Mouse (Mus musculus) brown adipose tissue, adult 24 weeks (tissue): ENCODE results near the gene Atoh1. TPM values are rescaled to one million over a fixed set of nuclear protein-coding genes. Genes with fewer than 3 reads are reported as not detected.

Source experiments
- H3K27ac ChIP-seq: fragments of 200-500 bp; replicated peaks from 2 replicates; pipeline ENCODE4 v1.5.1; 2012; ENCODE audit warnings: low read depth, mild to moderate bottlenecking, low read length
- H3K4me1 ChIP-seq: fragments of 200-500 bp; 2 replicates; pipeline ENCODE4 v1.6.1; 2012; ENCODE audit warnings: low read length, mixed read lengths; ENCODE audit not compliant: control insufficient read depth, insufficient read depth, insufficient read length
- H3K4me3 ChIP-seq: fragments of 200-500 bp; 2 replicates; pipeline ENCODE4 v1.5.1; 2012; ENCODE audit warnings: low read depth, mild to moderate bottlenecking, low read length, moderate library complexity; ENCODE audit not compliant: insufficient read depth
- polyA plus RNA-seq: library from polyadenylated mRNA; stranded (reverse); fragments of >200 nt; gene quantifications from 2 replicates; pipeline ENCODE4 v1.2.4, GENCODE M21; 2012; ENCODE audit not compliant: missing spikeins, insufficient read depth, insufficient read length

Atoh1 gene
- polyA plus RNA-seq, 1 experiment = not detected

GRCm38 (mm10) chr6:64734441-64735320 lies 5.8 kb downstream of the Atoh1 start:
- Histone ChIP-seq H3K4me1 (no peaks in the 10 kb centered on the region), H3K27ac (no peak overlapping the region), H3K4me3 (0 out of 2 replicates have a peak overlapping the region, but pooled peaks have one; percentile 9)

GRCm38 (mm10) chr6:64736317-64736716 lies 7.4 kb downstream of the Atoh1 start:
- Histone ChIP-seq H3K27ac (no peak overlapping the region), H3K4me1 (no peaks in the 10 kb centered on the region), H3K4me3 (no peak overlapping the region)

DNA sequence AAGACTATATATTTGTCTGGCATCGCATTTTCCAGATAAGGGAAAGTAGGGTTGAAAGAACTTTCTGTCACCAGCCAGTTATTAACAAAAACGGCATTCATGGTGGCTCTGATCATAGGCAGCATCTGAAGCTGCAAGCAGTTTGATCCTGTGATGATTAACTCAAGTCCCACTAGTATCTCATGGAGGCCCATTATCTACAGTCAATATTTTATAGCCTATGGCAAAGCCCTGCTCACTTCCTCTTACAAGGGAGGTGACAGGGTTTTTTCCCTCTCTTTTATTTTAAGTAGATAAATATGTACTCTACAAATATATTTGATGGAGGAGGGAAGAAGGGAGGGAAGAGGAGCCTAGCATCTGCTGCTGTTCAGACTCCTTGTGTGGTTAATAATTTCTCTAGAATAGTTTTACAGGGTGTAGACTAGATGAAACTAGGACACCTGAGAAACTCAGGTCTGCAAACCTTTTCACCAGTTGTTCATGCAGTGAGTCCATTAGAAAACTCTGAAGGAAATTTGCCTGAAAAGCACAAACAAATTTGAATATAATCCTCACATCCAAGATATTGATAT lies 14.1 kb downstream of the Atoh1 start:
- Histone ChIP-seq H3K4me1 (no peaks in the 10 kb centered on the region), H3K27ac (no peak overlapping the region), H3K4me3 (no peak overlapping the region)

GRCm38 (mm10) chr6:64754515-64754914 lies 25.6 kb downstream of the Atoh1 start:
- no peak overlapping the region for H3K27ac ChIP-seq

GRCm38 (mm10) chr6:64763901-64764300 lies 35.0 kb downstream of the Atoh1 start:
- Histone ChIP-seq H3K4me3 (no peak overlapping the region), H3K4me1 (no peaks in the 10 kb centered on the region), H3K27ac (no peak overlapping the region)

More at GRCm38 (mm10) chr6:64754515-64754914, 25.6 kb downstream of the Atoh1 start:
- H3K4me3 ChIP-seq = no peak overlapping the region
- no peaks in the 10 kb centered on the region for H3K4me1 ChIP-seq

DNA sequence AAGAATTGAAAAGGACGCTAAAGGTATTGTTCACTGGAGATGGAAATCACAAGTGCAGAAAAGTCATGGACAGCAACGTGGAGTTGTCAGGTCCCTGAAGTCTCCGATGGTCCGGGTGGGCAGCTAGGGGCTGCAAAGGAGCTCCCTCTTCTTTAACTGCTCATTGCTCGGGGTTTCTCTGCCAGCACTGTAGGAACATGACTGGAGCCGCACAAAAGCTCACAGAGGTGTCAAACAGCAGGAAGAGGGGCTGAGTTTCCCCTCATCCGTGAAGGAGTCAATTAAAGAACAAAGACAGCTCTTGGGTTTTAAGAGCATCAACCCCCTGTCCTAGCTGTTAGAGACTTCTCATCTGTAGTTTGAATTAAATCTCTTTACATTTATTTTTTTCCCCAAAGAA lies 44.5 kb downstream of the Atoh1 start:
- Histone ChIP-seq H3K4me1 (no peaks in the 10 kb centered on the region), H3K4me3 (no peak overlapping the region), H3K27ac (no peak overlapping the region)
